Mouse (Mus musculus) layer of hippocampus, adult 2 months (tissue): ENCODE measurements at regions not wholly inside any gene's neighbourhood (a gene's known extent, or its start where the extent isn't known, plus 50 kb on each side); places are given as distances from the start of the nearest gene placed in this dataset.

Experiments used
- DNase-seq, 2 experiments: peaks; one replicate each; pipeline ENCODE4 v3.0.0; 2022; ENCODE audit warnings: low spot score in 2 of 2
- H3K27ac ChIP-seq: fragments of 200-600 bp; 2 replicates; pipeline ENCODE4 v1.8.1; 2022
- H3K4me3 ChIP-seq: fragments of 200-600 bp; 2 replicates; pipeline ENCODE4 v1.8.1; 2022; ENCODE audit warnings: mild to moderate bottlenecking
- CTCF ChIP-seq: fragments of 200-600 bp; conservative IDR thresholded peaks from 2 replicates; pipeline ENCODE4 v1.8.1; 2022; ENCODE audit warnings: antibody characterized with exemption, mild to moderate bottlenecking, moderate library complexity

- no peak overlapping the region for H3K4me3 ChIP-seq
- TF ChIP-seq CTCF = no peak
These were observed 103.6 kb downstream of the Gm11011 start for GRCm38 (mm10) chr2:169483934-169484333.

DNA sequence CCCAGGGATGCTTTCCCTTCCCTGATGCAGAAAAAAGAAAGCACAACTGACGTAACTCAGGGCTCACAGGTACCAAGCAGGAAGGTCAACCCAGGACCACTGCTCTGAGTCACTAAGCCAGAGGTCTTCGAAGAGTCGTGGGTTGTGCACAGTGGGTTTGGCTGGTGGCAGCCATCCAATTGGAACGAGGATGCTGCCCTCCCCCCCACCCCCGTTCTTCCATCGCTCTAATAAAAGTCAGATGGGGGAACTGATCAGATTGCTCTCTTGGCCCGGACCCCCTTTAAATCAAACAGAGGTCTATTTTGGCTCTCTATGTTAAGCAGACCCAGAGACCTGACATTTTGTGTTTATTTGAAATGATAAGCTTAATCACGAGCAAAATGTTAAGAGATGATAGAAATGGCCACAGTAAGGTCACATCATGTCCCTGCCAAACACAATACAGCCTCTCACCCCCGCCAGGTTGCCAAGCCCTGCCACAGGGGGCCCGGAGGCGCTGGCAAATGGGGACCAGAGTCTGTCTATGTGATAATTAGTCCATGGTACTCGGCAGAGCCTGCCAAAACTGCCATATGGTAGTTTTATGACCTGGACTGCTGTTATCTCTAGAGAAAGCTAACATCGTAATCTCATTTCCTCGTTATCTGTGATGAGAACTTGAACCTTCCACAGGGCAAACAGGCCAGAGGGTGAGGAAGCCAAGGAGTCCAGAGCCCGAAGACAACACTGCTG is 105.6 kb downstream of the Gm11011 start:
- no peak overlapping the region for H3K27ac ChIP-seq
- no peak for TF ChIP-seq CTCF
- H3K4me3 ChIP-seq = no peak overlapping the region
- no peak for DNase-seq

More at GRCm38 (mm10) chr2:169483934-169484333, 103.6 kb downstream of the Gm11011 start:
- no peak for DNase-seq
- H3K27ac ChIP-seq = no peak overlapping the region

GRCm38 (mm10) chr2:169474418-169475112 is 113.0 kb downstream of the Gm11011 start:
- no peak for DNase-seq
- no peak overlapping the region for H3K4me3 ChIP-seq

GRCm38 (mm10) chr2:169469538-169469937 is 118.0 kb downstream of the Gm11011 start:
- no peak overlapping the region for H3K27ac ChIP-seq
- DNase-seq = no peak

More at GRCm38 (mm10) chr2:169474418-169475112, 113.0 kb downstream of the Gm11011 start:
- TF ChIP-seq CTCF = no peak
- H3K27ac ChIP-seq = no peak overlapping the region

GRCm38 (mm10) chr2:169467621-169468020 is 119.9 kb downstream of the Gm11011 start:
- Histone ChIP-seq H3K27ac (no peak overlapping the region), H3K4me3 (no peak overlapping the region)
- no peak for DNase-seq
- no peak for TF ChIP-seq CTCF

More at GRCm38 (mm10) chr2:169469538-169469937, 118.0 kb downstream of the Gm11011 start:
- no peak overlapping the region for H3K4me3 ChIP-seq
- no peak for TF ChIP-seq CTCF

DNA sequence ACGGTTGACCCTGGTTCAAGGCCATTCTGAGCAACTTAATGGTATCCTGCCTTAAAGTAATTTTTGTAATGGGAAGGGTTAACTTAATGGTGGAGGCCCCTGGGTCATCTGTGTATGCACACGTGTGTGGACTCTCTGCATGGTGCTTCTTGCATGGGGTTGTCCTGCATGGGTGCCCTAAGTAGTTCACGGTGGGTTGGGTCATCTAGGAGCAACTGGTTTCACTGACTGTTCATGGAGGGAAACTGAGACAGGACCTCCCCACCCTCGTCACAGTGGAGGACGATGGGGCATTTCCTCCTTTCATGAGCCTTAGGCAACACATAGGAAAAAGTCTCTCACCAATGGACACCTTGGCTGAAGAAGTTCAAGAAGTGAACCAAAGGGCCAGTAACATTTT is 123.4 kb downstream of the Gm11011 start:
- no peak for TF ChIP-seq CTCF
- no peak for DNase-seq
- Histone ChIP-seq H3K27ac (no peak overlapping the region), H3K4me3 (no peak overlapping the region)

GRCm38 (mm10) chr2:169461491-169462039 is 126.0 kb downstream of the Gm11011 start:
- no peak for DNase-seq
- no peak overlapping the region for H3K27ac ChIP-seq
- no peak for TF ChIP-seq CTCF
- no peak overlapping the region for H3K4me3 ChIP-seq

GRCm38 (mm10) chr2:169452956-169453355 is 134.6 kb downstream of the Gm11011 start:
- no peak overlapping the region for H3K4me3 ChIP-seq
- no peak for TF ChIP-seq CTCF
- no peak for DNase-seq
- no peak overlapping the region for H3K27ac ChIP-seq

- H3K27ac ChIP-seq = no peak overlapping the region
- no peak for DNase-seq
- TF ChIP-seq CTCF = no peak
- no peak overlapping the region for H3K4me3 ChIP-seq
These were observed 136.7 kb downstream of the Gm11011 start for GRCm38 (mm10) chr2:169450801-169451200.

GRCm38 (mm10) chr2:169447495-169448280 is 139.9 kb downstream of the Gm11011 start:
- no peak for TF ChIP-seq CTCF
- peak; percentile 65 to 72 for DNase-seq
- Histone ChIP-seq H3K4me3 (no peak overlapping the region), H3K27ac (no peak overlapping the region)

DNA sequence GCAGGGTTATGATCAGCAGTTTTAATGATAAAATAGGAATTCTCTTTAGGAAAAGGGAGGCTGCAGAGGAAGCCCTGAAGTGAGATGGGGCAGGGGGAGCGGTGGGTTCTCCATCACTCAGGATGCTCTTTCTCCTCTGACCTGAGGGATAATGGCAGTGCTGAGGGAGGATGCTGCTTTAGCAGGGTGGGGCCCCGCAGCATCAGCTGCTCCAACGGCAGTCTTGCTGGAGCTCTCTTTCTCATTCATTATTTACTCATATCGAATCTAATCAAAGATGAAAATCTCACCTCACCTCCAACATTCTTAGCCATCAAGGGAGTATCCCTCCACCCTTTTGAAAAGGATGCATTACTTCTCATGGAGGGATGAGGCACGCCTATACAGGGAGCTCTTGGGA is 141.7 kb downstream of the Gm11011 start:
- Histone ChIP-seq H3K4me3 (no peak overlapping the region), H3K27ac (no peak overlapping the region)
- TF ChIP-seq CTCF = no peak
- no peak for DNase-seq

DNA sequence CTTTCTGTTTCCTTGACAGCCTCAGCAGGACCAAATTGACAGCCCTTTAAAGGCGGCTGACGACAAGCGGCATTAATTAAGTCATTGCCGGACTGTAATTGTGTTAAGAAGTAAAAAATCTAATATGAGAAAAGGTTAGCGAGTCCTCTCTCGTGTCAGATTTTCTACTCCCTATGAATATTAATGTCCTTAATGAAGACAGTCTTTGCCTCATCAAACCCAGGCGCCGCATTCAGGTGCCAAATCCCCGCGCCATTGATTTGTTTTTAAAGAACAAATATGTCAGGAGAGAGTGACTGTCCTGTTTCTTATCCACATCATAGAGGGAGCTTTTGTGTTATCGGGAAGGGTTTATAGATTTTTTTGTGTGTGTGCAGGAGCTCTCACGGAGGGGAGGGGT is 142.2 kb downstream of the Gm11011 start:
- no peak for TF ChIP-seq CTCF
- Histone ChIP-seq H3K27ac (no peak overlapping the region), H3K4me3 (no peak overlapping the region)
- no peak for DNase-seq

DNA sequence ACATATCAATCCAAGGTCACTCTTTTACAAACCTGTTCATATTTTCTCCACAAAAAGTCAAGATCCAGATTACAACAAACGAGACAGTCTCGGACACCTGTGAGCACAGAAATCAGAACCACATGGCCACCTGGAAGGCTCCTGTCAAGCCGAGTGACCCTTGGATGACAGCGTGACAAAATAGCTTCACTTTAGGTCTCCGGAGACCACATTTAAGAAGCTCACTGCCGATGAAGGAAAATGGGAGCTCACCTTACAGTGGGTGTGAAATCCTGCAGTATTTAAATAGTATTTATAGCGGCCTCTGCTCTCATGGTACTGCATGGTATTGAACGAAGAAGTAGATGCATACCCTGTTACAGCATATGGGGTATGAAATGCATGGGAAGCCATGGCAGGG is 144.3 kb downstream of the Gm11011 start:
- no peak overlapping the region for H3K27ac ChIP-seq
- no peak overlapping the region for H3K4me3 ChIP-seq
- TF ChIP-seq CTCF = no peak
- DNase-seq = no peak
